Mouse (Mus musculus): ENCODE results near the gene Vmn1r227. TPM values are rescaled to one million over a fixed set of nuclear protein-coding genes. Genes with fewer than 3 reads are reported as not detected.

The Vmn1r227 gene
- not detected in 2 replicates for polyA plus RNA-seq (2015; fragmentation: Nextera tagmentation; extraction: Ambion mirVana)

GRCm38 (mm10) chr17:20729543-20729942 is at the start of gene Vmn1r227:
TSS of gene Vmn1r227 (plus strand) at chr17:20729843.
- DNase-seq (ENCODE audit: low spot score) = no peak

GRCm38 (mm10) chr17:20682543-20682942 is 47.1 kb upstream of the Vmn1r227 start, which contains the start of gene Vmn1r226:
TSS of gene Vmn1r226 (plus strand) at chr17:20682843.
- no peak for DNase-seq (ENCODE audit: low spot score)

- no peak for DNase-seq (ENCODE audit: low spot score)
Observed at GRCm38 (mm10) chr17:20786057-20786456, 56.4 kb downstream of the Vmn1r227 start, which contains the start of gene Vmn1r228. TSS of gene Vmn1r228 (minus strand) at chr17:20786157.

Other genes with a start within 250 kb of the Vmn1r227 start
- not detected in 2 replicates for gene Vmn2r108, start 248.5 kb upstream of the Vmn1r227 start, polyA plus RNA-seq (2015; fragmentation: Nextera tagmentation; extraction: Ambion mirVana)
- gene Vmn1r225, start 231.7 kb upstream of the Vmn1r227 start, polyA plus RNA-seq (2015; fragmentation: Nextera tagmentation; extraction: Ambion mirVana) = not detected in 2 replicates
- gene Vmn2r109, start 165.1 kb upstream of the Vmn1r227 start, polyA plus RNA-seq (2015; fragmentation: Nextera tagmentation; extraction: Ambion mirVana) = not detected in 2 replicates
- 0.03 and 0.04 TPM in 2 replicates for gene Vmn2r110, start 133.4 kb upstream of the Vmn1r227 start, polyA plus RNA-seq (2015; fragmentation: Nextera tagmentation; extraction: Ambion mirVana)
- gene Fpr-rs3, start 105.0 kb upstream of the Vmn1r227 start, polyA plus RNA-seq (2015; fragmentation: Nextera tagmentation; extraction: Ambion mirVana) = not detected in 2 replicates
- not detected in 2 replicates for gene Vmn1r226, start 47.0 kb upstream of the Vmn1r227 start, polyA plus RNA-seq (2015; fragmentation: Nextera tagmentation; extraction: Ambion mirVana)
- not detected in 2 replicates for gene Vmn1r228, start 56.3 kb downstream of the Vmn1r227 start, polyA plus RNA-seq (2015; fragmentation: Nextera tagmentation; extraction: Ambion mirVana)
- gene Vmn1r229, start 81.7 kb downstream of the Vmn1r227 start, polyA plus RNA-seq (2015; fragmentation: Nextera tagmentation; extraction: Ambion mirVana) = not detected in 2 replicates
- not detected in 2 replicates for gene Vmn1r230, start 110.6 kb downstream of the Vmn1r227 start, polyA plus RNA-seq (2015; fragmentation: Nextera tagmentation; extraction: Ambion mirVana)
- gene Vmn1r231, start 175.2 kb downstream of the Vmn1r227 start, polyA plus RNA-seq (2015; fragmentation: Nextera tagmentation; extraction: Ambion mirVana) = not detected in 2 replicates
- gene Vmn1r232, start 189.9 kb downstream of the Vmn1r227 start, polyA plus RNA-seq (2015; fragmentation: Nextera tagmentation; extraction: Ambion mirVana) = not detected in 2 replicates
- 224 and 228 TPM in 2 replicates for gene Ppp2r1a, start 215.5 kb downstream of the Vmn1r227 start, polyA plus RNA-seq (2015; fragmentation: Nextera tagmentation; extraction: Ambion mirVana)